Mouse (Mus musculus): ENCODE results near the gene Zfp212. TPM values are rescaled to one million over a fixed set of nuclear protein-coding genes. Genes with fewer than 3 reads are reported as not detected.
"Not testable (repeated sequence)": the region's sequence is repeated elsewhere in the genome, so short reads cannot be mapped to it uniquely, and the experiment has no call there.

Zfp212 gene
- polyA plus RNA-seq, 1 experiment from 2014 or later = 7.7 TPM

- H3K4me3 ChIP-seq (ENCODE audit: low read depth, low read length) = no peak overlapping the region
- H3K9ac ChIP-seq (ENCODE audit: low read depth, low read length) = no peak overlapping the region
- H3K36me3 ChIP-seq (ENCODE audit: control insufficient read depth, insufficient read depth, low read length) = no peaks in the 10 kb centered on the region
- WGBS (ENCODE audit: insufficient replicate concordance) = 86% methylated on average over 3 of the region's 3 CpGs
- no peak overlapping the region for H3K27ac ChIP-seq (ENCODE audit: low read depth, low read length)
- peaks cover 19% of the 10 kb centered on the region for H3K27me3 ChIP-seq (ENCODE audit: control insufficient read depth, insufficient read depth, low read length)
- no peaks in the 10 kb centered on the region for H3K9me3 ChIP-seq (replicated peaks; ENCODE audit: control insufficient read depth, low read length)
- no peak overlapping the region for H3K4me2 ChIP-seq
- no peak for ATAC-seq (replicated peaks; ENCODE audit: insufficient number of reproducible peaks, low FRiP score, low TSS enrichment)
- 0 out of 2 replicates have a peak, but pooled peaks cover 3% of the 10 kb centered on the region for H3K4me1 ChIP-seq (ENCODE audit: control insufficient read depth, insufficient read depth, low read length)
Observed at GRCm38 (mm10) chr6:47954425-47954824, 34.1 kb downstream of the Zfp212 start.

GRCm38 (mm10) chr6:47957816-47958215, 37.5 kb downstream of the Zfp212 start:
- H3K4me3 ChIP-seq (ENCODE audit: low read depth, low read length) = no peak overlapping the region
- no peaks in the 10 kb centered on the region for H3K36me3 ChIP-seq (ENCODE audit: control insufficient read depth, insufficient read depth, low read length)
- no peak overlapping the region for H3K4me2 ChIP-seq
- no peak for ATAC-seq (replicated peaks; ENCODE audit: insufficient number of reproducible peaks, low FRiP score, low TSS enrichment)
- 0 out of 2 replicates have a peak, but pooled peaks cover 3% of the 10 kb centered on the region for H3K4me1 ChIP-seq (ENCODE audit: control insufficient read depth, insufficient read depth, low read length)
- no peak overlapping the region for H3K27ac ChIP-seq (ENCODE audit: low read depth, low read length)
- H3K27me3 ChIP-seq (ENCODE audit: control insufficient read depth, insufficient read depth, low read length) = peaks cover 13% of the 10 kb centered on the region; the same call in 1 of the 2 replicates
- no peaks in the 10 kb centered on the region for H3K9me3 ChIP-seq (replicated peaks; ENCODE audit: control insufficient read depth, low read length)
- H3K9ac ChIP-seq (ENCODE audit: low read depth, low read length) = no peak overlapping the region

- H3K36me3 ChIP-seq (ENCODE audit: control insufficient read depth, insufficient read depth, low read length) = no peaks in the 10 kb centered on the region
- ATAC-seq (replicated peaks; ENCODE audit: insufficient number of reproducible peaks, low FRiP score, low TSS enrichment) = no peak
- H3K4me3 ChIP-seq (ENCODE audit: low read depth, low read length) = no peak overlapping the region
- peaks cover 17% of the 10 kb centered on the region for H3K27me3 ChIP-seq (ENCODE audit: control insufficient read depth, insufficient read depth, low read length)
- 84% methylated on average over 6 of the region's 6 CpGs for WGBS (ENCODE audit: insufficient replicate concordance)
- no peaks in the 10 kb centered on the region for H3K9me3 ChIP-seq (replicated peaks; ENCODE audit: control insufficient read depth, low read length)
- H3K4me2 ChIP-seq = no peak overlapping the region
- no peaks in the 10 kb centered on the region for H3K4me1 ChIP-seq (ENCODE audit: control insufficient read depth, insufficient read depth, low read length)
- no peak overlapping the region for H3K27ac ChIP-seq (ENCODE audit: low read depth, low read length)
- no peak overlapping the region for H3K9ac ChIP-seq (ENCODE audit: low read depth, low read length)
Observed at GRCm38 (mm10) chr6:47960685-47961421, 40.6 kb downstream of the Zfp212 start.

- WGBS (ENCODE audit: insufficient replicate concordance) = 73% methylated on average over 7 of the region's 7 CpGs
- Histone ChIP-seq H3K4me3 (ENCODE audit: low read depth, low read length) (no peak overlapping the region), H3K4me2 (no peak overlapping the region), H3K4me1 (ENCODE audit: control insufficient read depth, insufficient read depth, low read length) (no peaks in the 10 kb centered on the region), H3K36me3 (ENCODE audit: control insufficient read depth, insufficient read depth, low read length) (no peaks in the 10 kb centered on the region), H3K27me3 (ENCODE audit: control insufficient read depth, insufficient read depth, low read length) (peaks cover 21% of the 10 kb centered on the region), H3K27ac (ENCODE audit: low read depth, low read length) (no peak overlapping the region), H3K9ac (ENCODE audit: low read depth, low read length) (no peak overlapping the region), H3K9me3 (replicated peaks; ENCODE audit: control insufficient read depth, low read length) (no peaks in the 10 kb centered on the region)
- ATAC-seq (replicated peaks; ENCODE audit: insufficient number of reproducible peaks, low FRiP score, low TSS enrichment) = no peak
Observed at GRCm38 (mm10) chr6:47963051-47963450, 42.8 kb downstream of the Zfp212 start.

GRCm38 (mm10) chr6:47968166-47968565, 47.9 kb downstream of the Zfp212 start:
- not testable (repeated sequence) for ATAC-seq (replicated peaks; ENCODE audit: insufficient number of reproducible peaks, low FRiP score, low TSS enrichment); H3K27ac ChIP-seq (ENCODE audit: low read depth, low read length); H3K9me3 ChIP-seq (replicated peaks; ENCODE audit: control insufficient read depth, low read length); H3K4me3 ChIP-seq (ENCODE audit: low read depth, low read length); H3K4me1 ChIP-seq (ENCODE audit: control insufficient read depth, insufficient read depth, low read length); H3K36me3 ChIP-seq (ENCODE audit: control insufficient read depth, insufficient read depth, low read length); H3K9ac ChIP-seq (ENCODE audit: low read depth, low read length); H3K4me2 ChIP-seq
- H3K27me3 ChIP-seq (ENCODE audit: control insufficient read depth, insufficient read depth, low read length) = peaks cover 21% of the 10 kb centered on the region
- WGBS (ENCODE audit: insufficient replicate concordance) = 67% methylated on average over 1 of the region's 1 CpGs

- no peak overlapping the region for H3K9ac ChIP-seq (ENCODE audit: low read depth, low read length)
- no peak overlapping the region for H3K4me3 ChIP-seq (ENCODE audit: low read depth, low read length)
- ATAC-seq (replicated peaks; ENCODE audit: insufficient number of reproducible peaks, low FRiP score, low TSS enrichment) = no peak
- no peaks in the 10 kb centered on the region for H3K36me3 ChIP-seq (ENCODE audit: control insufficient read depth, insufficient read depth, low read length)
- H3K9me3 ChIP-seq (replicated peaks; ENCODE audit: control insufficient read depth, low read length) = no peaks in the 10 kb centered on the region
- WGBS (ENCODE audit: insufficient replicate concordance) = 80% methylated on average over 1 of the region's 1 CpGs
- no peak overlapping the region for H3K27ac ChIP-seq (ENCODE audit: low read depth, low read length)
- H3K27me3 ChIP-seq (ENCODE audit: control insufficient read depth, insufficient read depth, low read length) = peaks cover 22% of the 10 kb centered on the region; the same call in 1 of the 2 replicates
- no peaks in the 10 kb centered on the region for H3K4me1 ChIP-seq (ENCODE audit: control insufficient read depth, insufficient read depth, low read length)
- H3K4me2 ChIP-seq = no peak overlapping the region
Observed at GRCm38 (mm10) chr6:47974599-47974998, 54.3 kb downstream of the Zfp212 start.

GRCm38 (mm10) chr6:47978897-47979368, 58.7 kb downstream of the Zfp212 start:
- Histone ChIP-seq H3K27me3 (ENCODE audit: control insufficient read depth, insufficient read depth, low read length) (peaks cover 23% of the 10 kb centered on the region), H3K36me3 (ENCODE audit: control insufficient read depth, insufficient read depth, low read length) (no peaks in the 10 kb centered on the region), H3K27ac (ENCODE audit: low read depth, low read length) (no peak overlapping the region), H3K4me2 (no peak overlapping the region), H3K4me3 (ENCODE audit: low read depth, low read length) (no peak overlapping the region), H3K9me3 (replicated peaks; ENCODE audit: control insufficient read depth, low read length) (no peaks in the 10 kb centered on the region), H3K4me1 (ENCODE audit: control insufficient read depth, insufficient read depth, low read length) (no peaks in the 10 kb centered on the region), H3K9ac (ENCODE audit: low read depth, low read length) (no peak overlapping the region)
- ATAC-seq (replicated peaks; ENCODE audit: insufficient number of reproducible peaks, low FRiP score, low TSS enrichment) = peak; percentile 77
- WGBS (ENCODE audit: insufficient replicate concordance) = 13% methylated on average over 6 of the region's 6 CpGs

All from heart, embryonic 11.5 days (tissue).